Mouse (Mus musculus): ENCODE results near the gene H2-Ob.

DNA sequence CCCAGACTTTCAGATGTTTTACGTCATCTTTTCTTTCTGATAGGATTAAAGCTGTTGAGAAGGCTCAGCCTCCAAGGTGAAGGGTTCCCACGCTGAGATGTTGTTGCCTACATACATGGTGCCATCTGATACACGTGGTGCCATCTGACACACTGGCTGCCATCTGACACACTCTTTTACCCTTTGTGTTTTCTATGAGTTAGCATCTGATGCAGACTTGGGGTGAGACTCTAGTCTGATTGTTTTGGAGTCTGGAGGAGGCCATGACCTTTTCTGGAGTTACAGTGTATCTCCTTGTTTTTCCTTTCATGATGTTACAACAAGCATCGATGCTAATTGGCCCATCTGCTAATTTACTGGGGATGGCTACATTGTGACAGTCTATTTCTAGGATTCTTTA, 6.0 kb downstream of the H2-Ob start:
- TF ChIP-seq CTCF (IDR thresholded peaks at IDR 0.05; ENCODE audit: insufficient read depth, low read length) (no peak), POLR2A (IDR thresholded peaks at IDR 0.05; ENCODE audit: borderline replicate concordance, extremely low read depth, low read depth, low read length) (no peak)
